Comparison of ENCODE assay signal across 22 mouse cellular contexts in genomic region chr10:81379809-81380378, GRCm38 (mm10). TPM values are rescaled to one million over a fixed set of nuclear protein-coding genes. Genes with fewer than 3 reads are reported as not detected.
DNase-seq lines count a peak whose midpoint lies in the region; ATAC-seq and TF ChIP-seq lines count a peak whose summit lies in the region.
"Had no signal": no experiment of that assay in that cellular context is flagged by ENCODE, and none has a peak within 500 bp of the region (broad histone marks: within the 10 kb centered on the region; RNA-seq: fewer than 3 reads in every experiment).

No protein-coding gene starts in this region.

- H3K27ac ChIP-seq in hindbrain, embryonic 10.5 days, result peak overlapping the region; percentile 64
- H3K27ac ChIP-seq in hindbrain, embryonic 13.5 days, result no peak overlapping the region
- peak overlapping the region; percentile 93 for H3K27ac ChIP-seq in MEL (ENCODE audit: control insufficient read depth, low read depth, low read length)
- H3K27ac ChIP-seq in liver, embryonic 14.5 days, result peak overlapping the region; percentile 97
- H3K27ac ChIP-seq: gastrocnemius, adult 2 months had no signal

- 94% methylated on average over 6 of the region's 6 CpGs for WGBS in hindbrain, embryonic 10.5 days
- 95% methylated on average over 6 of the region's 6 CpGs for WGBS in hindbrain, embryonic 13.5 days
- WGBS in liver, embryonic 14.5 days (ENCODE audit: insufficient replicate concordance), result 44% methylated on average over 6 of the region's 6 CpGs

- H3K79me2 ChIP-seq in MEL (ENCODE audit: control insufficient read depth, insufficient read depth, low read length, poor library complexity), result peaks cover 34% of the 10 kb centered on the region

- peaks cover 35% of the 10 kb centered on the region for H3K4me1 ChIP-seq in hindbrain, embryonic 10.5 days (replicated peaks)
- H3K4me1 ChIP-seq in hindbrain, embryonic 13.5 days (replicated peaks), result peaks cover 37% of the 10 kb centered on the region
- H3K4me1 ChIP-seq in MEL (ENCODE audit: control insufficient read depth in 1 of 2, insufficient read depth in 2 of 2, low read length in 2 of 2), result peaks cover 31 to 48% of the 10 kb centered on the region in 2 experiments
- H3K4me1 ChIP-seq in liver, embryonic 14.5 days (replicated peaks; ENCODE audit: control insufficient read depth in 2 of 2, insufficient read depth in 2 of 2, low read length in 1 of 2), result peaks cover 58 to 60% of the 10 kb centered on the region in 2 experiments

- H3K9ac ChIP-seq in hindbrain, embryonic 13.5 days, result no peak overlapping the region
- peak overlapping the region; percentile 82 for H3K9ac ChIP-seq in MEL (ENCODE audit: control insufficient read depth, low read depth, low read length, poor library complexity, severe bottlenecking)
- peak overlapping the region; percentile 95 for H3K9ac ChIP-seq in liver, embryonic 14.5 days (replicated peaks)

- no peaks in the 10 kb centered on the region for H3K27me3 ChIP-seq in hindbrain, embryonic 10.5 days (ENCODE audit: insufficient read depth, poor library complexity, severe bottlenecking)
- H3K27me3 ChIP-seq in hindbrain, embryonic 13.5 days, result no peaks in the 10 kb centered on the region
- no peaks in the 10 kb centered on the region for H3K27me3 ChIP-seq in MEL (ENCODE audit: control insufficient read depth in 1 of 2, insufficient read depth in 2 of 2, low read length in 2 of 2)
- no peaks in the 10 kb centered on the region for H3K27me3 ChIP-seq in liver, embryonic 14.5 days (ENCODE audit: control insufficient read depth, insufficient read depth, low read length)
- H3K27me3 ChIP-seq: CH12.LX; forebrain, embryonic 13.5 days; limb, embryonic 13.5 days; neural tube, embryonic 15.5 days had no signal

- no peak for ATAC-seq in hindbrain, embryonic 13.5 days (ENCODE audit: low FRiP score)
- ATAC-seq in liver, embryonic 14.5 days (ENCODE audit: insufficient read depth), result no peak
- ATAC-seq: intestine, postnatal 0 days had no signal

- TF ChIP-seq EP300 in MEL (IDR thresholded peaks at IDR 0.05; ENCODE audit: low read depth in 1 of 2, low read length in 2 of 2), result peak in 1 of 2 experiments; percentile 51; a peak in 2 of 4 replicates
- TF ChIP-seq EP300 in liver, embryonic 14.5 days (IDR thresholded peaks at IDR 0.05; ENCODE audit: low read depth), result no peak

- no peak for TF ChIP-seq RAD21 in MEL (IDR thresholded peaks at IDR 0.05; ENCODE audit: low read depth, low read length)

- H3K4me2 ChIP-seq in hindbrain, embryonic 13.5 days, result no peak overlapping the region
- peak overlapping the region; percentile 96 for H3K4me2 ChIP-seq in liver, embryonic 14.5 days (ENCODE audit: low read depth)

- TF ChIP-seq POLR2A in MEL (IDR thresholded peaks at IDR 0.05; ENCODE audit: control insufficient read depth in 1 of 2, insufficient read depth in 1 of 2, low read depth in 1 of 2, low read length in 2 of 2, poor library complexity in 1 of 2), result no peak

- H3K9me3 ChIP-seq in hindbrain, embryonic 10.5 days, result no peaks in the 10 kb centered on the region
- H3K9me3 ChIP-seq in hindbrain, embryonic 13.5 days, result no peaks in the 10 kb centered on the region
- no peaks in the 10 kb centered on the region for H3K9me3 ChIP-seq in MEL (replicated peaks; ENCODE audit: insufficient read depth, low read length)
- H3K9me3 ChIP-seq in liver, embryonic 14.5 days (ENCODE audit: control insufficient read depth, low read length), result no peaks in the 10 kb centered on the region
- H3K9me3 ChIP-seq: forebrain, embryonic 13.5 days; G1E; limb, embryonic 13.5 days; neural tube, embryonic 15.5 days had no signal

- H3K36me3 ChIP-seq in hindbrain, embryonic 10.5 days, result peaks cover 17% of the 10 kb centered on the region
- peaks cover 14% of the 10 kb centered on the region; the same call in 1 of the 2 replicates for H3K36me3 ChIP-seq in hindbrain, embryonic 13.5 days
- peaks cover 3 to 45% of the 10 kb centered on the region in 2 experiments; a peak in 2 of 4 replicates for H3K36me3 ChIP-seq in MEL (ENCODE audit: control insufficient read depth in 1 of 2, insufficient read depth in 2 of 2, low read length in 2 of 2)
- peaks cover 20% of the 10 kb centered on the region for H3K36me3 ChIP-seq in liver, embryonic 14.5 days (replicated peaks; ENCODE audit: control insufficient read depth, insufficient read depth, low read depth)

- no peak for TF ChIP-seq CTCF in MEL (IDR thresholded peaks at IDR 0.05 in 2 of 3, conservative IDR thresholded peaks at IDR 0.05 in 1 of 3; ENCODE audit: control insufficient read depth in 1 of 3, insufficient read depth in 1 of 3, low read depth in 2 of 3, low read length in 3 of 3, poor library complexity in 1 of 3, severe bottlenecking in 1 of 3)
- no peak for TF ChIP-seq CTCF in liver, embryonic 14.5 days (IDR thresholded peaks at IDR 0.05; ENCODE audit: low read depth)

- 0 out of 2 replicates have a peak overlapping the region, but pooled peaks have one; percentile 6 for H3K4me3 ChIP-seq in hindbrain, embryonic 10.5 days
- H3K4me3 ChIP-seq in hindbrain, embryonic 13.5 days, result no peak overlapping the region
- H3K4me3 ChIP-seq in MEL (ENCODE audit: control insufficient read depth in 1 of 2, insufficient read depth in 1 of 2, low read depth in 2 of 2, low read length in 2 of 2), result no peak overlapping the region
- H3K4me3 ChIP-seq in liver, embryonic 14.5 days (ENCODE audit: insufficient read depth in 1 of 2, low read depth in 2 of 2, low read length in 2 of 2), result no peak overlapping the region; a peak in 1 of 4 replicates

- DNase-seq in cerebellum, adult 9-10 months, result peak; percentile 71
- DNase-seq in cerebellum, postnatal 36 days, result no peak
- no peak for DNase-seq in hindbrain, embryonic 10.5 days (ENCODE audit: low spot score)
- peak; percentile 46 for DNase-seq in MEL (ENCODE audit: low read depth, low spot score)
- DNase-seq in liver, embryonic 14.5 days (ENCODE audit: low read depth in 3 of 3, low spot score in 3 of 3), result no peak
- no peak for DNase-seq in ovary, postnatal 10 days (ENCODE audit: low spot score)
- DNase-seq in layer of hippocampus, postnatal 10 days (ENCODE audit: low spot score in 2 of 2), result no peak
- DNase-seq: adrenal gland, adult 2 months; cerebellum, adult 18-20 months; gastrocnemius, adult 2 months; kidney, postnatal 25 days; lung, embryonic 14.5 days; lung, postnatal 36 days; thymus, postnatal 14 days had no signal

TF ChIP-seq in MEL, 35 proteins besides CTCF, POLR2A, EP300 and RAD21 (continues in another document):
- no peak for TF ChIP-seq GATA1 (IDR thresholded peaks at IDR 0.05; ENCODE audit: low read depth, low read length)

RNA-seq across cellular contexts. Expression of gene Fzr1, which starts 1.6 kb away (rescaled TPM):
- 138 and 143 TPM in 2 replicates for polyA plus RNA-seq in hindbrain, embryonic 10.5 days (2016; fragmentation: Nextera tagmentation; extraction: Ambion mirVana)
- polyA plus RNA-seq in hindbrain, embryonic 13.5 days (2015; fragmentation: Nextera tagmentation; extraction: Ambion mirVana), result 121 and 126 TPM in 2 replicates
- total RNA-seq in MEL (2012; rRNA removed), result 20.7 and 24.7 TPM in 2 replicates
- polyA plus RNA-seq in MEL (2012; ENCODE audit: insufficient read depth in 1 of 2, insufficient read length in 2 of 2, low read depth in 1 of 2, low replicate concordance in 2 of 2, missing spikeins in 1 of 2), result 100 to 1,000 TPM in 1 of 2 experiments, not detected in 1; 115 TPM
- polyA plus RNA-seq in liver, embryonic 14.5 days (2012; rRNA removed), result 73.1 and 86.2 TPM in 2 replicates
- 80.5 and 85.2 TPM in 2 replicates for polyA plus RNA-seq in liver, embryonic 14.5 days (2014; fragmentation: Nextera tagmentation; extraction: Ambion mirVana)
- 10 to 100 TPM; 81.2 to 85.2 TPM for total RNA-seq in layer of hippocampus, postnatal 10 days (2021)

RNA-seq across cellular contexts. Expression of gene Dohh, which starts 4.3 kb away (rescaled TPM):
- polyA plus RNA-seq in hindbrain, embryonic 10.5 days (2016; fragmentation: Nextera tagmentation; extraction: Ambion mirVana), result 95.8 and 98.2 TPM in 2 replicates
- 72.1 and 74.8 TPM in 2 replicates for polyA plus RNA-seq in hindbrain, embryonic 13.5 days (2015; fragmentation: Nextera tagmentation; extraction: Ambion mirVana)
- 153 and 157 TPM in 2 replicates for total RNA-seq in MEL (2012; rRNA removed)
- polyA plus RNA-seq in MEL (2012; ENCODE audit: insufficient read depth in 1 of 2, insufficient read length in 2 of 2, low read depth in 1 of 2, low replicate concordance in 2 of 2, missing spikeins in 1 of 2), result 100 to 1,000 TPM in 1 of 2 experiments, not detected in 1; 145 TPM
- 29.8 and 32.2 TPM in 2 replicates for polyA plus RNA-seq in liver, embryonic 14.5 days (2012; rRNA removed)
- polyA plus RNA-seq in liver, embryonic 14.5 days (2014; fragmentation: Nextera tagmentation; extraction: Ambion mirVana), result 35.0 and 39.7 TPM in 2 replicates
- 10 to 100 TPM; 72.0 to 77.3 TPM for total RNA-seq in layer of hippocampus, postnatal 10 days (2021)

RNA-seq across cellular contexts. Expression of gene Gm48551, which starts 4.4 kb away (rescaled TPM):
- polyA plus RNA-seq in hindbrain, embryonic 10.5 days (2016; fragmentation: Nextera tagmentation; extraction: Ambion mirVana), result 4.0 and 4.8 TPM in 2 replicates
- polyA plus RNA-seq in hindbrain, embryonic 13.5 days (2015; fragmentation: Nextera tagmentation; extraction: Ambion mirVana), result 6.5 and 8.1 TPM in 2 replicates
- 0.46 and 0.62 TPM in 2 replicates for total RNA-seq in MEL (2012; rRNA removed)
- polyA plus RNA-seq in MEL (2012; ENCODE audit: insufficient read depth in 1 of 2, insufficient read length in 2 of 2, low read depth in 1 of 2, low replicate concordance in 2 of 2, missing spikeins in 1 of 2), result 1 to 10 TPM in 1 of 2 experiments, not detected in 1; 2.6 TPM
- polyA plus RNA-seq in liver, embryonic 14.5 days (2012; rRNA removed), result 1.0 and 1.7 TPM in 2 replicates
- polyA plus RNA-seq in liver, embryonic 14.5 days (2014; fragmentation: Nextera tagmentation; extraction: Ambion mirVana), result 0.37 and 0.47 TPM in 2 replicates
- total RNA-seq in layer of hippocampus, postnatal 10 days (2021), result 1 to 10 TPM; 2.3 to 4.5 TPM

RNA-seq across cellular contexts. Expression of gene Gm48552, which starts 8.9 kb away (rescaled TPM):
- 1.0 and 2.5 TPM in 2 replicates for polyA plus RNA-seq in hindbrain, embryonic 10.5 days (2016; fragmentation: Nextera tagmentation; extraction: Ambion mirVana)
- 2.0 and 2.3 TPM in 2 replicates for polyA plus RNA-seq in hindbrain, embryonic 13.5 days (2015; fragmentation: Nextera tagmentation; extraction: Ambion mirVana)
- total RNA-seq in MEL (2012; rRNA removed), result 0.49 and 0.89 TPM in 2 replicates
- 1 to 10 TPM in 1 of 2 experiments, not detected in 1; 1.2 TPM for polyA plus RNA-seq in MEL (2012; ENCODE audit: insufficient read depth in 1 of 2, insufficient read length in 2 of 2, low read depth in 1 of 2, low replicate concordance in 2 of 2, missing spikeins in 1 of 2)
- polyA plus RNA-seq in liver, embryonic 14.5 days (2012; rRNA removed), result 0.78 and 0.90 TPM in 2 replicates
- polyA plus RNA-seq in liver, embryonic 14.5 days (2014; fragmentation: Nextera tagmentation; extraction: Ambion mirVana), result 0.21 and 0.36 TPM in 2 replicates
- 1 to 10 TPM; 1.1 to 3.5 TPM for total RNA-seq in layer of hippocampus, postnatal 10 days (2021)
- polyA plus RNA-seq: embryonic facial prominence, embryonic 11.5 days had no signal

RNA-seq across cellular contexts. Expression of gene Smim24, which starts 13.0 kb away (rescaled TPM):
- 2.7 and 3.0 TPM in 2 replicates for polyA plus RNA-seq in hindbrain, embryonic 10.5 days (2016; fragmentation: Nextera tagmentation; extraction: Ambion mirVana)
- polyA plus RNA-seq in hindbrain, embryonic 13.5 days (2015; fragmentation: Nextera tagmentation; extraction: Ambion mirVana), result 1.8 TPM in 2 replicates
- total RNA-seq in MEL (2012; rRNA removed), result 6.5 and 6.7 TPM in 2 replicates
- polyA plus RNA-seq in MEL (2012; ENCODE audit: insufficient read depth in 1 of 2, insufficient read length in 2 of 2, low read depth in 1 of 2, low replicate concordance in 2 of 2, missing spikeins in 1 of 2), result 10 to 100 TPM in 1 of 2 experiments, not detected in 1; 29.5 TPM
- 1.6 and 1.9 TPM in 2 replicates for polyA plus RNA-seq in liver, embryonic 14.5 days (2012; rRNA removed)
- 1.7 and 1.8 TPM in 2 replicates for polyA plus RNA-seq in liver, embryonic 14.5 days (2014; fragmentation: Nextera tagmentation; extraction: Ambion mirVana)
- 1 to 10 TPM; 2.6 to 3.0 TPM for total RNA-seq in layer of hippocampus, postnatal 10 days (2021)
- total RNA-seq: gastrocnemius, adult 2 months had no signal

Comparison
In these comparisons a context has a peak if more than half of its experiments do, and no peak if none do; other contexts are left out.
1. DNase-seq: peak in cerebellum, adult 9-10 months (single experiment) and MEL (single experiment); none in cerebellum, postnatal 36 days (0 of 2), hindbrain, embryonic 10.5 days (single experiment), liver, embryonic 14.5 days (0 of 3), ovary, postnatal 10 days (single experiment) and layer of hippocampus, postnatal 10 days (0 of 2).